ENCODE assay signal across 16 mouse cellular contexts in genomic region chr4:62103366-62103765, GRCm38 (mm10). TPM values are rescaled to one million over a fixed set of nuclear protein-coding genes. Genes with fewer than 3 reads are reported as not detected.
DNase-seq lines count a peak whose midpoint lies in the region; ATAC-seq and TF ChIP-seq lines count a peak whose summit lies in the region.
"Not testable (repeated sequence)": the region's sequence is repeated elsewhere in the genome, so short reads cannot be mapped to it uniquely, and the experiment has no call there.
"Had no signal": no experiment of that assay in that cellular context is flagged by ENCODE, and none has a peak within 500 bp of the region (broad histone marks: within the 10 kb centered on the region; RNA-seq: fewer than 3 reads in every experiment).

No protein-coding gene starts in this region.

- H3K4me3 ChIP-seq in kidney, adult 2 months (ENCODE audit: insufficient read depth, low read depth, low read length) = not testable (repeated sequence)

- 92% methylated on average over 2 of the region's 2 CpGs for WGBS in kidney, adult 2 months

- intact Hi-C loops in left cerebral cortex, postnatal 14 days (cut with DNase I) = not testable (repeated sequence)

- TF ChIP-seq POLR2A in kidney, adult 2 months (IDR thresholded peaks at IDR 0.05; ENCODE audit: low read depth, low read length) = not testable (repeated sequence)

- not testable (repeated sequence) for H3K4me1 ChIP-seq in kidney, adult 2 months (ENCODE audit: control insufficient read depth, insufficient read depth, low read length)

- not testable (repeated sequence) for H3K27me3 ChIP-seq in kidney, adult 2 months (replicated peaks; ENCODE audit: control insufficient read depth, insufficient read depth, low read length)

- peak; percentile 63; the same call in 1 of the 2 replicates for ATAC-seq in granulocyte monocyte progenitor cell, adult 5-6 weeks (replicated peaks; ENCODE audit: poor library complexity, severe bottlenecking)

- not testable (repeated sequence) for H3K36me3 ChIP-seq in kidney, adult 2 months (ENCODE audit: control insufficient read depth, insufficient read depth, low read length)

- H3K27ac ChIP-seq in kidney, adult 2 months (ENCODE audit: insufficient read depth, low read depth, low read length) = not testable (repeated sequence)

- DNase-seq in 416B (ENCODE audit: low read depth) = peak; percentile 51
- peak; percentile 48 for DNase-seq in adipocyte (ENCODE audit: low spot score)
- peak; percentile 55 for DNase-seq in embryo, embryonic 10.5 days (ENCODE audit: low spot score)
- DNase-seq in kidney, adult 2 months = peak; percentile 39
- peak; percentile 52 to 55 for DNase-seq in left cerebral cortex, postnatal 14 days (ENCODE audit: low spot score in 2 of 2)
- peak; percentile 16 for DNase-seq in lung, postnatal 10 days
- DNase-seq in right cerebral cortex, adult 18-20 months = peak; percentile 3

- peak; percentile 57 for TF ChIP-seq CTCF in kidney, adult 2 months (conservative IDR thresholded peaks at IDR 0.05; ENCODE audit: insufficient read depth, insufficient read length, low read depth, low read length)

RNA-seq across cellular contexts. Expression of gene Mup3, which starts 16.2 kb away (rescaled TPM):
- not detected in 2 replicates for total RNA-seq in granulocyte monocyte progenitor cell, adult 5-6 weeks (2014; fragmentation: Nextera tagmentation)
- total RNA-seq in granulocyte monocyte progenitor cell, adult 5-6 weeks (2017) = not detected in 2 replicates
- 0.17 and 0.30 TPM in 2 replicates for polyA plus RNA-seq in kidney, adult 2 months (2012; rRNA removed)
- not detected for total RNA-seq in left cerebral cortex, postnatal 14 days (2021)
- total RNA-seq: heart, postnatal 25 days had no signal
- polyA plus RNA-seq: activated CD4-positive, CD25-positive, alpha-beta regulatory T cell, adult 4 months; embryonic facial prominence, embryonic 12.5 days; forebrain, embryonic 16.5 days; gonadal fat pad, adult 2 months; kidney, embryonic 14.5 days; lung, embryonic 16.5 days; thymus, postnatal 0 days had no signal

RNA-seq across cellular contexts. Expression of gene Mup21, which starts 47.3 kb away (rescaled TPM):
- not detected in 2 replicates for total RNA-seq in granulocyte monocyte progenitor cell, adult 5-6 weeks (2014; fragmentation: Nextera tagmentation)
- total RNA-seq in granulocyte monocyte progenitor cell, adult 5-6 weeks (2017) = not detected in 2 replicates
- polyA plus RNA-seq in kidney, adult 2 months (2012; rRNA removed) = not detected in 2 replicates
- not detected for total RNA-seq in left cerebral cortex, postnatal 14 days (2021)
- total RNA-seq: heart, postnatal 25 days had no signal
- polyA plus RNA-seq: activated CD4-positive, CD25-positive, alpha-beta regulatory T cell, adult 4 months; embryonic facial prominence, embryonic 12.5 days; forebrain, embryonic 16.5 days; gonadal fat pad, adult 2 months; kidney, embryonic 14.5 days; lung, embryonic 16.5 days; thymus, postnatal 0 days had no signal

RNA-seq across cellular contexts. Expression of gene Mup20, which starts 49.4 kb away (rescaled TPM):
- total RNA-seq in granulocyte monocyte progenitor cell, adult 5-6 weeks (2014; fragmentation: Nextera tagmentation) = not detected in 2 replicates
- not detected in 2 replicates for total RNA-seq in granulocyte monocyte progenitor cell, adult 5-6 weeks (2017)
- not detected in 2 replicates for polyA plus RNA-seq in kidney, adult 2 months (2012; rRNA removed)
- total RNA-seq in left cerebral cortex, postnatal 14 days (2021) = not detected
- total RNA-seq: heart, postnatal 25 days had no signal
- polyA plus RNA-seq: activated CD4-positive, CD25-positive, alpha-beta regulatory T cell, adult 4 months; embryonic facial prominence, embryonic 12.5 days; forebrain, embryonic 16.5 days; gonadal fat pad, adult 2 months; kidney, embryonic 14.5 days; lung, embryonic 16.5 days had no signal

Comparison
In these comparisons a context has a peak if more than half of its experiments do, and no peak if none do; other contexts are left out.
1. DNase-seq: peak in every context shown above with its lines; median percentile 55 in embryo, embryonic 10.5 days; 54 in left cerebral cortex, postnatal 14 days; 51 in 416B; 48 in adipocyte; 39 in kidney, adult 2 months; 16 in lung, postnatal 10 days; 3 in right cerebral cortex, adult 18-20 months.